Mouse (Mus musculus) WW6 (cell line): ENCODE results near the gene Cnot3.
"Not testable (repeated sequence)": the region's sequence is repeated elsewhere in the genome, so short reads cannot be mapped to it uniquely, and the experiment has no call there.

Experiments used
- DNase-seq: peaks from one replicate; pipeline ENCODE4 v3.0.0-alpha.2; 2013; ENCODE audit warnings: low read depth, low spot score

The Cnot3 gene

GRCm38 (mm10) chr7:3646641-3647040, 1.6 kb downstream of the Cnot3 start:
- DNase-seq, result no peak

DNA sequence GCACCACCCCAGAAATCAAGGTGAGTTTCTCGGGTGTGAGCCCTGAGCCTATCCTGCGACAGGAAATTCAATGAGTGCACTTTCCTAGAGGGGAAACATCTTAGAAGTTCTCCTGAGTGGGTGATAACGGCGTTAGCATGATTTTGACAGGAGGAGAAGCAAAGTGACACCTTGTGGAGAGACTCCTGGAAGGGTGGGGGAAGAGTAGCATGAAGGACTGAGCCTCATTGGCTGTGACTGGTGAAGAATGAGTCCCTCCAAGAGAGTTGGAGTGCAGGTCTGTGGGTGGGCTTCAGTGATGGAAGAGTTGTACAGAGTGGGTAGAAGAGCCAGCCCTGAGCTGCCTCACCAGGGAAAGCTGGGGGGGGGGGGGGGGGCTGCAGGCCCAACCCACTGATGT, 11.9 kb downstream of the Cnot3 start:
- no peak for DNase-seq

GRCm38 (mm10) chr7:3658578-3658977, 13.5 kb downstream of the Cnot3 start:
- no peak for DNase-seq

GRCm38 (mm10) chr7:3664524-3665214, 19.6 kb downstream of the Cnot3 start:
- no peak for DNase-seq

GRCm38 (mm10) chr7:3665215-3666114, 20.4 kb downstream of the Cnot3 start, which contains the start of gene Leng1:
Gene Leng1 (minus strand): TSS chr7:3665840.
- DNase-seq, result peak; percentile 88

- no peak for DNase-seq
Measured at GRCm38 (mm10) chr7:3666921-3667391, 21.9 kb downstream of the Cnot3 start.

GRCm38 (mm10) chr7:3674507-3675227, 29.6 kb downstream of the Cnot3 start:
- DNase-seq, result peak; percentile 62

- no peak for DNase-seq
Measured at GRCm38 (mm10) chr7:3675228-3675548, 30.1 kb downstream of the Cnot3 start.

- DNase-seq, result no peak
Measured at GRCm38 (mm10) chr7:3676371-3676770, 31.3 kb downstream of the Cnot3 start.

DNA sequence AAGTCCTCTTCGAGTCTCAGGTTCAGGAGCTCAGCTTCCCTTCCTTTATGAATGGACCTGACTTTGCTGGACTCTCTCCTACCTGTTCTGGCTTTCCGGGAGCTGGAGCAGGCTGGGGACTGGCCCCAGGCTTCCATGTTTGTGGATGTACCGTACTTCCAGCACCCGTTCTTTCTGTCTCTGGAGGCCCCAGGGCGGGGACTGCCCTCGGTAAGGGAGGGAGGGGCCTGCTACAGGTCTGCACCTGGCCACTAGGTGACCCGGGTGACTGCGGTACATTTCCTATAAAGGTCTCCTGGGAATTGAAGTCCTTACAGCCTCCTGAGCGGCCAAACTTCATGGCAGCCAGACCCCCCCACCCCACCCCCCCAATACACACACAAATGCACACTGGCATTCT, 32.3 kb downstream of the Cnot3 start, which contains the start of gene Tmc4:
Gene Tmc4 (minus strand): TSS at position 212 of the 400 bp plus-strand sequence.
- no peak for DNase-seq

DNA sequence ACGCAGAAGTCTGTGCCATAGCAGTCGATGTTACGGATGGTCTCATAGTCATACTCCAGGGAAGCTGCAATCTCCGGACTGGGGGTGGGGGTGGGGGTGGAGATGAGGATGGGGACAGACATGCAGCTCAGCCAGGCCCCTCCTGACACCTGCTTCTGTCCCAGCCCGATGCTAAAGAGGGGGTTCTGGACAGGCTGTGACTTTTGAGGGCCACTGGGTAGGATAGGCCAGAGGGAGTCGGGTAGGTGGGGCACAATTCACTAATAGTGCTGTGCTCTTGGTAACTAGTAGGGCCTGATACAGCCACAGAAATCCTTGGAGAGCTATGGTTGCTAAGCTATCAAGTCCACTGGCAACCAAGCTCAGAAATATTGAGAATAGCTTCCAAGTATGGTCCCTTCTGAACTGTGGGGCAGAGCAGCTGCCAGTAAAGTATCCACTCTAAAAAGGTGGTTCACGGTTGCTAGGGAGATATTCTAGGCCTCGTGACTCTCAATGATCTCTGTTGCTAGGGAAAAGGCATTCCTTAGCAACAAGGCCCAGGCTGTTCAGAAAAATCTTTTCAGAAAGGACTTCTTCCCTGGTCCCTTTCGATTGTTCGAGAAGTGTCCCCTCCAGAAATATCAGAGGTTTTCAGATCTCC, 39.0 kb downstream of the Cnot3 start:
- DNase-seq, result no peak

GRCm38 (mm10) chr7:3684698-3685097, 39.6 kb downstream of the Cnot3 start:
- no peak for DNase-seq

DNA sequence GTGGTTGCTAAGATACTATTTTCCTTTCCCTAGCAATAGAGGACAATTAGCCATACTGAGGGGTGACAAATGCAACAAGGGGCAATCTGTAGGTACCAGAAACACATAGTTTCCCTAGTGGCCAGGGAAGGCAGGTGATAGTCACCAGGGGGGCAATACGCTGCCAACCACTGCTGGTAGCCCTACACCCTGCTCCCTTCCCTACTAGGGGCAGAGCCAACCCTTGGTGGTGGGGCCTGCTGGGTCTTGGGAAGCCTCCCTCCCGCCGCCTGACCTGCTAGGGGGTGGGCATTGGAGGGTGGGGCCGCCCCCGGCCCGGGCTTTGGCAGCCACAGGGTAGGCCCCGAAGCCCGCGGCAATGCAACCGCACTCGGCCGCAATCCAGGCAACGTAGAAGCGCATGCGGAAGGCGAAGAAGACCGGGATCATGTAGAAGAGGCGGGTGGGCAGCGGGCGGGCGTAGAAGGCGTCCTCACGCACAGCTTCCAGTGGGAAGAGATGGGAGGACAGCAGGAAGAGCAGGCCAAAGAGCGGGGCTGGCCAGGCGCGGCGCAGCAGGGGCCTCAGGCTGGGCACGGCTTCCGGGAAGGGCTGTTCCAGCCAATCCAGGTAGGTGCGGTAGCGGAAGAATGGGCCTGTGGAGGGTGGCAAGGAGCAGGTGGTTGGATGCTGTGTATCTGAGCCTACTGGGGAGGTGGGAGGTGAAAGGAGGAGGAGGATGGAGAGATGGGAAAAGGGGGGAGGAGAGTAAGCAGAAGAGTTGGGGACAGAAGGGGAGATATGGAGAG, 40.5 kb downstream of the Cnot3 start:
- DNase-seq, result no peak

- DNase-seq, result no peak
Measured at GRCm38 (mm10) chr7:3691919-3692318, 46.9 kb downstream of the Cnot3 start.

DNA sequence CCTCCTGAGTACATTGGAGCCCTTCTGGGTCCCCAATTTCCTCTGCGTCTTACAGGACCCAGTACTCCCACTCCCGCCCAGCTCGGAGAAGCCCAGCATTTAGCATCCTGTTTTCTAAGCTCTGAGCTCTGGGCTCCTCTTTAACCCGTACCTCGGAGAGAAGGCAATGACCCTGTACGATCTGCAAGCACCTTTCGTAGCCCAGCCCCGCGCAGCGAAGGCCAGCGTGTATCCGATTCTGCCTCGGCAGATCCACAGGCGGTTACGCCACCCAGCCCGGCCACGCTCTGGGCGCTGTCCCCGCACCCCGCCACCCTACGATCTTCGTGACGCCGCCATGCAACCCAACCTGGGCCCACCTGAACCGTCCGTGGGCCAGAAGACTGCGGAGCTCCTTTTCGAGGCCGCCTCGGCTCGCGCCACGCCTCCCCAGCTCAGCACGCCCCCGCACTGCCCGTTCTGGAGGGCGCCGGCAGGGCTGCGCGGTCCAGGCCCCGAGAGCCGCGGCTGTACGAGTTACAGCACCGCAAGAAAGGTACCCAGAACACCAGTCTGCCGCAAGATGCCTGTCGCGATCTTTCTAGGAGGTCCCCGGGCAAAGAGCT, 47.4 kb downstream of the Cnot3 start, which contains the start of gene Tsen34:
Gene Tsen34 (plus strand): TSS at position 482 of the 605 bp plus-strand sequence.
- no peak for DNase-seq

DNA sequence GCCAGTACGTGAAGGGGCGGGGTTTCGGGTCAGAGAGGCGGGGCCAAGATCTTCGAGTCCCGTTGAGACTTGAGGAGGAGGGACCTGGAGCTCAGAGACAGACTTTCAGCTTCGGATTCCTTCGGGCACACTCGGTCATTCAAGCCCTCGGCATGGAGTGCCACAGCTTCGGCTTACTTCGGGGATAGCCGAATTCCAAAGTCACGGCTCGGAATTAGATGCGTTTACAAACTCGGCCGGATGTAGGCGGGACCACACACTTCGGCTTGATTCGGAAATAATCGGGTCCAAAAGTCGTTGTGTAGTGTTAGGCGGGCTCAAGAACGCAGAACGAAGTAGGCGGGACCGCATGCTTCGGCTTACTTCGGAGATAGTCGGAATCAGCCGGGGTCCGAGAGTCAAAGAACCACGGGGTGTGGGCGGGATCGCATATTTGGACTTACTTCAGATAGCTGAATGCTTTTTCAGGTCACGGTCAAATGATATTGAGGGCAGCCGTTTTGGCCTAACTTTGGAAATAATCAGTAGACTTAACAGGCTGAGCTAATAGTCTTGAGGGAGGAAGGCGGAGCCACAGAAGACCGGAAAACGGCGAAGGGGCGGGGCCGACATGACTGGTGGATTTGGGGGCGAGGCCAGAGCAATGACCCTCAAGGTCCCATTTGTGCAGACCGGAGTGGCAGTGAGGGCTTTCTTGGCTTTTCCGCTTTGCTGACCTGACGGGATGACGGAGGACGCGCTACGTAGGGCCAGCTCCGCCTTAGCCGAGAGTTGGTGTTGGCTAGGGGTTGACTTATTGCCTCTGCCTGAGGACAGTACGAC, 48.1 kb downstream of the Cnot3 start, which contains the start of gene Mboat7:
Gene Mboat7 (minus strand): TSS at position 537 of the 822 bp plus-strand sequence.
- DNase-seq, result peak; percentile 85

GRCm38 (mm10) chr7:3693809-3694075, 48.7 kb downstream of the Cnot3 start:
- no peak for DNase-seq

GRCm38 (mm10) chr7:3694076-3694948, 49.2 kb downstream of the Cnot3 start:
- DNase-seq, result peak; percentile 79

DNA sequence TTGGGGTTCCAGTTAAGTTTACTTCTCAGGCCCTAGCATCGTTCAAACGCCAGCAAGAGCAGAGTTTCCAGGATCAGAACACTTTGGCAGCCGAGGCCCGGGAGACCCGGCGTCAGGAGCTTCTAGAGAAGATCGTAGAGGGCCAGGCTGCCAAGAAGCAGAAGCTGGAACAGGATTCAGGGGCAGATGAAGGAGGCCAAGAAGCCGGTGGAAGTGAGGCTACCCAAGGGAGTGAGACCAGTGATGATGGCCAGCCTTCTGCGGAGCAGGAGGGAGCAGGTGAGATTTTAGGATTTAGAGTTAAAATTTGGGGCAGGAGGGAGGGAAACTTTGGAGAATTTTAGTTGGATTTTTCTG, 49.9 kb downstream of the Cnot3 start:
- DNase-seq, result not testable (repeated sequence)
